Mouse (Mus musculus) limb, embryonic 11.5 days (tissue): Measurements from ENCODE around the gene Dab1. TPM values are rescaled to one million over a fixed set of nuclear protein-coding genes. Genes with fewer than 3 reads are reported as not detected.

Source experiments
- ATAC-seq: fragments of 200-750 bp; cut with Nextera tagmentation; 2 replicates; pipeline ENCODE4 v1.8.0; 2017; ENCODE audit warnings: low read depth; ENCODE audit not compliant: insufficient number of reproducible peaks, low FRiP score, low TSS enrichment
- DNase-seq: peaks from one replicate; pipeline ENCODE4 v3.0.0-alpha.2; 2015; ENCODE audit warnings: low spot score
- H3K27ac ChIP-seq: fragments of 300-500 bp; sonication (generic); replicated peaks from 2 replicates; pipeline ENCODE4 v1.5.1; 2014; ENCODE audit warnings: low read depth, mild to moderate bottlenecking, low read length
- H3K27me3 ChIP-seq: fragments of 300-500 bp; sonication (generic); 2 replicates; pipeline ENCODE4 v1.6.1; 2014; ENCODE audit warnings: mild to moderate bottlenecking, low read length, mixed read lengths; ENCODE audit not compliant: control insufficient read depth, insufficient read depth
- H3K36me3 ChIP-seq: fragments of 300-500 bp; sonication (generic); 2 replicates; pipeline ENCODE4 v1.6.1; 2014; ENCODE audit warnings: mild to moderate bottlenecking, low read length, moderate library complexity, mixed read lengths; ENCODE audit not compliant: control insufficient read depth, insufficient read depth
- H3K4me1 ChIP-seq: fragments of 300-500 bp; sonication (generic); 2 replicates; pipeline ENCODE4 v1.6.1; 2014; ENCODE audit warnings: low read length, mixed read lengths; ENCODE audit not compliant: control insufficient read depth, insufficient read depth
- H3K4me2 ChIP-seq: fragments of 300-500 bp; sonication (generic); 2 replicates; pipeline ENCODE4 v1.6.1; 2014; ENCODE audit warnings: low read depth, mild to moderate bottlenecking, moderate library complexity; ENCODE audit not compliant: severe bottlenecking
- H3K4me3 ChIP-seq: fragments of 300-500 bp; sonication (generic); 2 replicates; pipeline ENCODE4 v1.5.1; 2014; ENCODE audit warnings: low read depth, low read length
- H3K9ac ChIP-seq: fragments of 300-500 bp; sonication (generic); 2 replicates; pipeline ENCODE4 v1.6.1; 2014; ENCODE audit warnings: mild to moderate bottlenecking, low read length
- H3K9me3 ChIP-seq: fragments of 300-500 bp; sonication (generic); 2 replicates; pipeline ENCODE4 v1.6.1; 2016; ENCODE audit warnings: low read length; ENCODE audit not compliant: control insufficient read depth
- WGBS: fragments of 180-500 bp; shearing (Covaris S2); extraction: QIAGEN DNeasy Blood & Tissue Kit; methylation state at CpG from one replicate; pipeline ENCODE4 v1.1.7; 2014; 5-methylcytosine and 5-hydroxymethylcytosine counted together
- polyA plus RNA-seq: library from polyadenylated mRNA; unstranded; fragments of >200 nt; fragmentation: Nextera tagmentation; extraction: Ambion mirVana; gene quantifications from 2 replicates; pipeline ENCODE4 v1.2.1, GENCODE M21; 2014

Dab1 gene
- polyA plus RNA-seq, 1 experiment from 2014 or later = 17.1 TPM

- Histone ChIP-seq H3K4me3 (no peak overlapping the region), H3K27ac (no peak overlapping the region), H3K4me2 (no peak overlapping the region), H3K27me3 (no peaks in the 10 kb centered on the region), H3K4me1 (peaks cover 7% of the 10 kb centered on the region), H3K9ac (no peak overlapping the region), H3K9me3 (no peaks in the 10 kb centered on the region), H3K36me3 (no peaks in the 10 kb centered on the region)
- no peak for DNase-seq
- ATAC-seq = no peak
- WGBS = 99% methylated on average over 2 of the region's 2 CpGs
Measured at GRCm38 (mm10) chr4:104418354-104418753, 799.2 kb downstream of the Dab1 start.

DNA sequence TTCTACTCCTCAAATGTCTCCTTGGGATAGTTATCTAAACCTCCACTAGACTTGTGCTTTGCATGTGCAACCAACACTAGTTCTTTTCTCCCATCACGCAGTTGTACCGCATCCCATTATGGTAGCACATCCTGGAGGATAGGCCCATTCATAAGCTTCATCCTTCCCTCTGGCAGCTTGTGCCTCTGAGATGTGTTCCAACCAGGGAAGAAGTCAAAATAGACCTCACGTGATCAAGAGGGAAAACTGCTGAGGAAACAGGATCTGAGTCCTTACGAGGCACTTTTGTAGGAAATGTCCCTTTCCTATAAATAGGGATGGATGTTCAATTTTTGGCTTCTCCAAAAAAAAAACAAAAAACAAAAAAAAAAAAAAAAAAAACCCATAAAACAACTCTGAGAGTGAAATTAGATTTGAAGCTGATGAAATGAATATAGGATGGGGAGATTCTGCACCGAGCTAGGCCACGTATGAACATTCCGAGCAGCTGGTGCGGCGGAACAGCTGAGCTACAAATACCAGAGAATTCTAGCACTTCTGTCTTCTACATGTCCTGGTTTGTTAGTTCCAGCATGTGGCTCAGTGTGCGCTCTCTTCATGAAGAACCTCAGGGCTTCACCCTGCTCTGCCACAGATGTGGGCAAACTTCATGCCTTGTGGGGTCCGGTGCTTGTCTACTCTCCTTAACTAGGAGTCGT is 802.0 kb downstream of the Dab1 start:
- ATAC-seq (no peak), DNase-seq (no peak)
- no peaks in the 10 kb centered on the region for H3K27me3 ChIP-seq
- H3K4me1 ChIP-seq = no peaks in the 10 kb centered on the region
- no peak overlapping the region for H3K27ac ChIP-seq
- H3K36me3 ChIP-seq = no peaks in the 10 kb centered on the region
- WGBS = 95% methylated on average over 12 of the region's 12 CpGs
- H3K9me3 ChIP-seq = no peaks in the 10 kb centered on the region
- H3K4me3 ChIP-seq = no peak overlapping the region
- no peak overlapping the region for H3K4me2 ChIP-seq
- no peak overlapping the region for H3K9ac ChIP-seq

- H3K36me3 ChIP-seq = no peaks in the 10 kb centered on the region
- WGBS = 91% methylated on average over 7 of the region's 7 CpGs
- DNase-seq (no peak), ATAC-seq (no peak)
- H3K4me3 ChIP-seq = no peak overlapping the region
- H3K4me2 ChIP-seq = no peak overlapping the region
- H3K27ac ChIP-seq = no peak overlapping the region
- no peaks in the 10 kb centered on the region for H3K9me3 ChIP-seq
- no peaks in the 10 kb centered on the region for H3K27me3 ChIP-seq
- no peak overlapping the region for H3K9ac ChIP-seq
- no peaks in the 10 kb centered on the region for H3K4me1 ChIP-seq
Measured at GRCm38 (mm10) chr4:104429127-104429526, 810.0 kb downstream of the Dab1 start.

GRCm38 (mm10) chr4:104431231-104431855 is 812.2 kb downstream of the Dab1 start:
- H3K27ac ChIP-seq = no peak overlapping the region
- H3K4me1 ChIP-seq = no peaks in the 10 kb centered on the region
- no peaks in the 10 kb centered on the region for H3K9me3 ChIP-seq
- no peaks in the 10 kb centered on the region for H3K27me3 ChIP-seq
- no peaks in the 10 kb centered on the region for H3K36me3 ChIP-seq
- 86% methylated on average over 7 of the region's 7 CpGs for WGBS
- no peak overlapping the region for H3K9ac ChIP-seq
- DNase-seq = no peak
- no peak overlapping the region for H3K4me3 ChIP-seq
- H3K4me2 ChIP-seq = no peak overlapping the region
- ATAC-seq = no peak

DNA sequence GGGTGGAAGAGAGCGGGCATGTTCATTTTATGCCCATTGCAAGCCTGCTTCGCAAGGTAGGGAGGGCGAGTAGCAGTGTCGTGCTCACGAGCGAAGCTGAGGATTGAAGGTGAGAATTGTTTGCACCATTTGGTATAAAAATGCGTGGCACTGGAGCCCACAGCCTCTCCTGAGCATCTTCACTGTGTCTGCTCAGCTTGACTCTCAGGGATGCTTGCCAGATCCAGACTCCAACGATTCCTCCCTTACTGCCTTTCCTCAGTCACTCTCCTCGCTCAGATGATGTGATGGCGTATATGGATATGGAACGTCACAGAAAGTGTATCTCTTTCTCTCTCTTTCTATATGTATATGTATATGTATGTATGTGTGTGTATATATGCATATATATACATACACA is 813.0 kb downstream of the Dab1 start:
- ATAC-seq (no peak), DNase-seq (no peak)
- Histone ChIP-seq H3K4me1 (no peaks in the 10 kb centered on the region), H3K4me3 (no peak overlapping the region), H3K9me3 (no peaks in the 10 kb centered on the region), H3K27ac (no peak overlapping the region), H3K36me3 (no peaks in the 10 kb centered on the region), H3K4me2 (no peak overlapping the region), H3K27me3 (no peaks in the 10 kb centered on the region), H3K9ac (no peak overlapping the region)
- 89% methylated on average over 11 of the region's 11 CpGs for WGBS

DNA sequence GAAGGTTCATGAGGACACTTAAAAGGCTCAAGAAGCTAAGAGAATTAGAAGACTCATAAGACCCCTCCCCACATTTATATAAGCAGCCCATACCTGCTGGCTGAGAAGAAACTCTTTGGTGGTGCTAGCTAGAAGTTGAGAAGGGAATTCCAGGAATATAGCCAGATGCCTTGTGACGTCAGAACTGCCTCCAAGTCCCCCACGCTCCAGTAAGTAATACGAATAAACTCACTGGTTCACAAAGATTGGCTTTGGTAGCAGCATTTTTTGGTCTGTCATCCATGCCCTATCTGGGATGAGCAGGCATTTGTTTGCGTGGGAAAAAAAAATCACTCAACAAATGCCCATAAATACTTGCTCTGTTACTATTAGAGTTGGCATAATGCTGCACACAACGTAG is 816.6 kb downstream of the Dab1 start:
- Histone ChIP-seq H3K4me3 (no peak overlapping the region), H3K9me3 (no peaks in the 10 kb centered on the region), H3K9ac (no peak overlapping the region), H3K4me1 (peaks cover 7% of the 10 kb centered on the region), H3K4me2 (no peak overlapping the region), H3K27me3 (no peaks in the 10 kb centered on the region), H3K27ac (no peak overlapping the region), H3K36me3 (no peaks in the 10 kb centered on the region)
- 94% methylated on average over 5 of the region's 5 CpGs for WGBS
- no peak for ATAC-seq
- no peak for DNase-seq

- DNase-seq (no peak), ATAC-seq (no peak)
- Histone ChIP-seq H3K36me3 (no peaks in the 10 kb centered on the region), H3K4me2 (no peak overlapping the region), H3K9ac (no peak overlapping the region), H3K4me1 (peaks cover 7% of the 10 kb centered on the region), H3K4me3 (no peak overlapping the region), H3K27me3 (no peaks in the 10 kb centered on the region), H3K27ac (no peak overlapping the region), H3K9me3 (no peaks in the 10 kb centered on the region)
- WGBS = 90% methylated on average over 4 of the region's 4 CpGs
Measured at GRCm38 (mm10) chr4:104436411-104436810, 817.3 kb downstream of the Dab1 start.

DNA sequence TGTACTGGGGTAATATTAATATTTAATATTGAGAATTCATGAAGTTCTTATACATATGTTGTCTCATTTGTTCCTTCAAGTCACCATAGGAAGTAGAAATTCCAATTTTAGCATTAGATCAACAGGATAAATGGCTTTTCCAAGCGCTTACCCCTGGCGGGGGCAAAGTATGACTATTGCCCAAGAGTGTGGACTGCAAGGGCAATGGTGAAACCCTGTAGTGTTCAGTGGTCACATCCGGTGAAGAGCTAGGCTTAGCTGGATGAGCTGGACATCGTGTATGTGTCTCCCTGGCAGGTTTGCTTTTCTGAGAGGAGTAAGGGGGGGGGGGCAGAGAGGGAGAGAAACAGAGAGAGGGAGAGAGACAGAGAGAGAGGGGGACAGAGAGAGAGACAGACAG is 819.6 kb downstream of the Dab1 start:
- H3K4me3 ChIP-seq = no peak overlapping the region
- DNase-seq = no peak
- H3K4me2 ChIP-seq = no peak overlapping the region
- H3K9ac ChIP-seq = no peak overlapping the region
- 87% methylated on average over 4 of the region's 4 CpGs for WGBS
- ATAC-seq = no peak
- no peaks in the 10 kb centered on the region for H3K27me3 ChIP-seq
- H3K4me1 ChIP-seq = peaks cover 7% of the 10 kb centered on the region
- no peaks in the 10 kb centered on the region for H3K36me3 ChIP-seq
- H3K9me3 ChIP-seq = no peaks in the 10 kb centered on the region
- no peak overlapping the region for H3K27ac ChIP-seq

DNA sequence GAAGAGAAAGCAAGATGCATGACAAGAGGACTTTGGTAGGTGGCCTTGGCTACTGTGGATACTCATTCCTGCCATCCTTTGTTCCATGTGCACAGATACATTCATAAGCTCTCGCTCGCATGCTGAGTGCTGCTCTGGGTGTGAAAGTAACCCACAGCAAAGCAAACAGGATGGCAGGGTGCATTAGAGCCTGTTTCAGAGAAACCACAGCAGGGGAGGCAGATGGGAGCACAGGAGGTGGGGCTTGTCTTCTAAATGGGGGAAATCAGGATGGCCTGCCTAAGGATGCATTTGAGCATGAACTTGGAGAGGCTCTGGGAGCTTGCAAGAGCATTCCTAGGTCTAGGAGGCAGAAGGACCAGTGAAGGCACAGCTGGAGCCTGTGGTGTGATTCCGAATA is 820.5 kb downstream of the Dab1 start:
- H3K4me1 ChIP-seq = peaks cover 7% of the 10 kb centered on the region
- no peak overlapping the region for H3K4me2 ChIP-seq
- H3K36me3 ChIP-seq = no peaks in the 10 kb centered on the region
- H3K4me3 ChIP-seq = no peak overlapping the region
- H3K27me3 ChIP-seq = no peaks in the 10 kb centered on the region
- DNase-seq = no peak
- WGBS = 85% methylated on average over 3 of the region's 3 CpGs
- no peak overlapping the region for H3K9ac ChIP-seq
- ATAC-seq = no peak
- no peaks in the 10 kb centered on the region for H3K9me3 ChIP-seq
- H3K27ac ChIP-seq = no peak overlapping the region
